7 mouse cellular contexts compared by ENCODE assay signal in genomic region chr6:13870289-13870741, GRCm38 (mm10). TPM values are rescaled to one million over a fixed set of nuclear protein-coding genes. Genes with fewer than 3 reads are reported as not detected.
DNase-seq lines count a peak whose midpoint lies in the region; ATAC-seq and TF ChIP-seq lines count a peak whose summit lies in the region.

No protein-coding gene starts in this region.

- no peaks in the 10 kb centered on the region for H3K36me3 ChIP-seq in thymus, adult 2 months (ENCODE audit: control insufficient read depth, insufficient read depth, low read length)
- peaks cover 5% of the 10 kb centered on the region; the same call in 1 of the 2 replicates for H3K36me3 ChIP-seq in heart, postnatal 0 days (replicated peaks; ENCODE audit: control insufficient read depth, insufficient read depth, low read length)
- no peaks in the 10 kb centered on the region for H3K36me3 ChIP-seq in limb, embryonic 15.5 days
- H3K36me3 ChIP-seq in neural tube, embryonic 13.5 days = no peaks in the 10 kb centered on the region

- TF ChIP-seq EP300 in heart, postnatal 0 days (IDR thresholded peaks at IDR 0.05; ENCODE audit: low read depth) = no peak

- H3K9ac ChIP-seq in heart, postnatal 0 days (replicated peaks; ENCODE audit: low read depth, low read length) = peak overlapping the region; percentile 30; the same call in 1 of the 2 replicates
- no peak overlapping the region for H3K9ac ChIP-seq in limb, embryonic 15.5 days
- H3K9ac ChIP-seq in neural tube, embryonic 13.5 days = peak overlapping the region; percentile 61

- TF ChIP-seq CTCF in thymus, adult 2 months (IDR thresholded peaks at IDR 0.05; ENCODE audit: borderline replicate concordance, control insufficient read depth, extremely low read depth, insufficient read depth, low read length, poor library complexity) = no peak
- TF ChIP-seq CTCF in heart, postnatal 0 days (IDR thresholded peaks at IDR 0.05; ENCODE audit: low read depth) = no peak

- H3K4me3 ChIP-seq in thymus, adult 2 months (ENCODE audit: control insufficient read depth, insufficient read depth, low read length) = no peak overlapping the region
- H3K4me3 ChIP-seq in heart, postnatal 0 days (ENCODE audit: low read depth, low read length) = peak overlapping the region; percentile 87
- H3K4me3 ChIP-seq in limb, embryonic 15.5 days = peak overlapping the region; percentile 55
- peak overlapping the region; percentile 53 for H3K4me3 ChIP-seq in neural tube, embryonic 13.5 days

- no peaks in the 10 kb centered on the region for H3K9me3 ChIP-seq in heart, postnatal 0 days (replicated peaks; ENCODE audit: control insufficient read depth, low read length)
- no peaks in the 10 kb centered on the region for H3K9me3 ChIP-seq in limb, embryonic 15.5 days
- no peaks in the 10 kb centered on the region for H3K9me3 ChIP-seq in neural tube, embryonic 13.5 days

- no peak for TF ChIP-seq POLR2A in thymus, adult 2 months (IDR thresholded peaks at IDR 0.05; ENCODE audit: control insufficient read depth, extremely low read depth, insufficient read depth, low read length, poor library complexity)

- peak overlapping the region; percentile 68 for H3K4me2 ChIP-seq in heart, postnatal 0 days (ENCODE audit: low read depth, low read length)
- peak overlapping the region; percentile 49 for H3K4me2 ChIP-seq in limb, embryonic 15.5 days
- H3K4me2 ChIP-seq in neural tube, embryonic 13.5 days = peak overlapping the region; percentile 55

- ATAC-seq in heart, postnatal 0 days (ENCODE audit: insufficient read depth, low read depth) = no peak
- no peak for ATAC-seq in limb, embryonic 15.5 days (ENCODE audit: insufficient number of reproducible peaks, low FRiP score, low TSS enrichment, low read depth)
- no peak for ATAC-seq in neural tube, embryonic 13.5 days (ENCODE audit: low read depth)

- H3K4me1 ChIP-seq in thymus, adult 2 months (replicated peaks; ENCODE audit: control insufficient read depth, insufficient read depth, low read length) = peaks cover 5% of the 10 kb centered on the region
- peaks cover 13% of the 10 kb centered on the region; the same call in 1 of the 2 replicates for H3K4me1 ChIP-seq in heart, postnatal 0 days (ENCODE audit: control insufficient read depth, insufficient read depth)
- peaks cover 7% of the 10 kb centered on the region; the same call in 1 of the 2 replicates for H3K4me1 ChIP-seq in limb, embryonic 15.5 days
- peaks cover 15% of the 10 kb centered on the region for H3K4me1 ChIP-seq in neural tube, embryonic 13.5 days (replicated peaks)

- no peaks in the 10 kb centered on the region for H3K27me3 ChIP-seq in thymus, adult 2 months (ENCODE audit: control insufficient read depth, insufficient read depth, low read length)
- H3K27me3 ChIP-seq in heart, postnatal 0 days (ENCODE audit: control insufficient read depth, insufficient read depth, low read length) = no peaks in the 10 kb centered on the region
- H3K27me3 ChIP-seq in limb, embryonic 15.5 days = no peaks in the 10 kb centered on the region
- no peaks in the 10 kb centered on the region for H3K27me3 ChIP-seq in neural tube, embryonic 13.5 days

- H3K27ac ChIP-seq in thymus, adult 2 months (ENCODE audit: control insufficient read depth, insufficient read depth, low read length) = no peak overlapping the region
- H3K27ac ChIP-seq in heart, postnatal 0 days (ENCODE audit: low read depth) = no peak overlapping the region
- no peak overlapping the region for H3K27ac ChIP-seq in limb, embryonic 15.5 days
- H3K27ac ChIP-seq in neural tube, embryonic 13.5 days (replicated peaks) = no peak overlapping the region

- peak; percentile 4 for DNase-seq in thymus, adult 2 months
- no peak for DNase-seq in thymus, postnatal 0 days (ENCODE audit: low spot score)
- peak; percentile 19 to 44 for DNase-seq in cerebellum, postnatal 14 days
- no peak for DNase-seq in heart, postnatal 0 days (ENCODE audit: low spot score)
- no peak for DNase-seq in gastrocnemius, postnatal 10 days

- WGBS in thymus, adult 2 months = 61% methylated on average over 12 of the region's 12 CpGs
- WGBS in heart, postnatal 0 days = 40% methylated on average over 12 of the region's 12 CpGs
- 37% methylated on average over 12 of the region's 12 CpGs for WGBS in limb, embryonic 15.5 days
- 35% methylated on average over 12 of the region's 12 CpGs for WGBS in neural tube, embryonic 13.5 days

RNA-seq across cellular contexts. Expression of gene 2610001J05Rik, which starts 1.0 kb away (rescaled TPM):
- polyA plus RNA-seq in thymus, adult 2 months (2012; rRNA removed) = 22.5 and 30.0 TPM in 2 replicates
- 109 and 111 TPM in 2 replicates for polyA plus RNA-seq in thymus, postnatal 0 days (2015; fragmentation: Nextera tagmentation; extraction: Ambion mirVana)
- 5.6 and 24.4 TPM in 2 replicates for total RNA-seq in heart, postnatal 0 days (2014; rRNA removed; ENCODE audit: low replicate concordance)
- 119 and 129 TPM in 2 replicates for polyA plus RNA-seq in heart, postnatal 0 days (2015; fragmentation: Nextera tagmentation; extraction: Ambion mirVana)
- polyA plus RNA-seq in limb, embryonic 15.5 days (2015; fragmentation: Nextera tagmentation; extraction: Ambion mirVana) = 130 and 146 TPM in 2 replicates
- polyA plus RNA-seq in neural tube, embryonic 13.5 days (2015; fragmentation: Nextera tagmentation; extraction: Ambion mirVana) = 89.4 and 93.9 TPM in 2 replicates
- 10 to 100 TPM; 30.0 to 33.2 TPM for total RNA-seq in gastrocnemius, postnatal 10 days (2021)

RNA-seq across cellular contexts. Expression of gene Gpr85, which starts 30.6 kb away (rescaled TPM):
- polyA plus RNA-seq in thymus, adult 2 months (2012; rRNA removed) = 0.23 and 0.30 TPM in 2 replicates
- polyA plus RNA-seq in thymus, postnatal 0 days (2015; fragmentation: Nextera tagmentation; extraction: Ambion mirVana) = 0.12 TPM in 1 of 2 replicates, not detected in the other
- not detected in 2 replicates for total RNA-seq in heart, postnatal 0 days (2014; rRNA removed; ENCODE audit: low replicate concordance)
- polyA plus RNA-seq in heart, postnatal 0 days (2015; fragmentation: Nextera tagmentation; extraction: Ambion mirVana) = 1.1 and 1.3 TPM in 2 replicates
- polyA plus RNA-seq in limb, embryonic 15.5 days (2015; fragmentation: Nextera tagmentation; extraction: Ambion mirVana) = 4.0 and 6.2 TPM in 2 replicates
- 78.5 and 82.4 TPM in 2 replicates for polyA plus RNA-seq in neural tube, embryonic 13.5 days (2015; fragmentation: Nextera tagmentation; extraction: Ambion mirVana)
- total RNA-seq in gastrocnemius, postnatal 10 days (2021) = 1 to 10 TPM; 1.0 to 1.2 TPM

Comparison
In these comparisons a context has a peak if more than half of its experiments do, and no peak if none do; other contexts are left out.
1. DNase-seq: peak in thymus, adult 2 months (single experiment) and cerebellum, postnatal 14 days (2 of 2); none in thymus, postnatal 0 days (single experiment), heart, postnatal 0 days (single experiment) and gastrocnemius, postnatal 10 days (single experiment).
2. RNA of gene Gpr85, which starts 30.6 kb away (polyA plus RNA-seq): 78.5 to 82.4 TPM in neural tube, embryonic 13.5 days; 4.0 to 6.2 TPM in limb, embryonic 15.5 days, 1.1 to 1.3 TPM in heart, postnatal 0 days, 0.23 to 0.30 TPM in thymus, adult 2 months and 0.12 TPM in thymus, postnatal 0 days; every median in the first group is over 10 times any median in the second.
3. Peak in every context shown above with its lines, with median percentiles within 50 percentile points of each other: H3K4me2 ChIP-seq.